Mouse (Mus musculus) MEL (cell line): Measurements from ENCODE around the gene Casq1. TPM values are rescaled to one million over a fixed set of nuclear protein-coding genes. Genes with fewer than 3 reads are reported as not detected.

Experiments
- DNase-seq: peaks from one replicate; pipeline ENCODE4 v3.0.0; 2011; ENCODE audit warnings: low read depth, low spot score
- H3K27ac ChIP-seq: 2 replicates; pipeline ENCODE4 v1.5.1; 2012; ENCODE audit warnings: low read depth, mild to moderate bottlenecking, control low read depth, low read length, moderate library complexity; ENCODE audit not compliant: control insufficient read depth
- H3K27me3 ChIP-seq, 2 experiments: fragments of 150-350 bp in 1 of 2; sonication (generic) in 1 of 2; 2 replicates each; pipeline ENCODE4 v1.6.1; 2012; ENCODE audit warnings: low read length in 2 of 2, mild to moderate bottlenecking in 2 of 2, improper control_type of control experiment in 1 of 2, moderate library complexity in 1 of 2; ENCODE audit not compliant: insufficient read depth in 2 of 2, control insufficient read depth in 1 of 2
- H3K36me3 ChIP-seq, 2 experiments: 2 replicates each; pipeline ENCODE4 v1.6.1; 2012 to 2014; ENCODE audit warnings: low read length in 2 of 2, improper control_type of control experiment in 1 of 2, inconsistent platforms in 1 of 2, mild to moderate bottlenecking in 1 of 2; ENCODE audit not compliant: insufficient read depth in 2 of 2, control insufficient read depth in 1 of 2
- H3K4me1 ChIP-seq, 2 experiments: fragments of 150-350 bp in 1 of 2; sonication (generic) in 1 of 2; 2 replicates each; pipeline ENCODE4 v1.6.1; 2012; ENCODE audit warnings: low read length in 2 of 2, improper control_type of control experiment in 1 of 2, mild to moderate bottlenecking in 1 of 2; ENCODE audit not compliant: insufficient read depth in 2 of 2, control insufficient read depth in 1 of 2
- H3K4me3 ChIP-seq, 2 experiments: fragments of 150-350 bp in 1 of 2; sonication (generic) in 1 of 2; 2 replicates each; pipeline ENCODE4 v1.5.1; 2012; ENCODE audit warnings: low read depth in 2 of 2, low read length in 2 of 2, mild to moderate bottlenecking in 2 of 2, moderate library complexity in 2 of 2, control low read depth in 1 of 2, improper control_type of control experiment in 1 of 2; ENCODE audit not compliant: control insufficient read depth in 1 of 2, insufficient read depth in 1 of 2
- H3K79me2 ChIP-seq: 2 replicates; pipeline ENCODE4 v1.6.1; 2012; ENCODE audit warnings: mild to moderate bottlenecking, low read length, moderate library complexity; ENCODE audit not compliant: control insufficient read depth, poor library complexity, insufficient read depth
- H3K9ac ChIP-seq: 2 replicates; pipeline ENCODE4 v1.6.1; 2012; ENCODE audit warnings: low read depth, mild to moderate bottlenecking, control low read depth, low read length, moderate library complexity; ENCODE audit not compliant: control insufficient read depth, poor library complexity, severe bottlenecking
- H3K9me3 ChIP-seq: fragments of 150-350 bp; sonication (generic); replicated peaks from 2 replicates; pipeline ENCODE4 v1.6.1; 2012; ENCODE audit warnings: mild to moderate bottlenecking, low read length, improper control_type of control experiment, moderate library complexity; ENCODE audit not compliant: insufficient read depth
- BHLHE40 ChIP-seq: IDR thresholded peaks from 2 replicates; pipeline ENCODE4 v1.6.1; 2012; ENCODE audit warnings: low read depth, mild to moderate bottlenecking, inconsistent platforms, low read length, improper control_type of control experiment, borderline replicate concordance
- CHD1 ChIP-seq: IDR thresholded peaks from 2 replicates; pipeline ENCODE4 v1.6.1; 2012; ENCODE audit warnings: low read depth, mild to moderate bottlenecking, inconsistent platforms, low read length, improper control_type of control experiment
- CHD2 ChIP-seq: IDR thresholded peaks from 2 replicates; pipeline ENCODE4 v1.6.1; 2011; ENCODE audit warnings: low read length, improper control_type of control experiment
- CTCF ChIP-seq, 3 experiments: IDR thresholded peaks in 2 of 3; conservative IDR thresholded peaks in 1 of 3; 2 replicates each; pipeline ENCODE4 v1.5.1; 2011 to 2012; ENCODE audit warnings: low read length in 3 of 3, low read depth in 2 of 3, mild to moderate bottlenecking in 2 of 3, improper control_type of control experiment in 1 of 3, inconsistent platforms in 1 of 3, mixed read lengths in 1 of 3, moderate library complexity in 1 of 3; ENCODE audit not compliant: control insufficient read depth in 1 of 3, insufficient read depth in 1 of 3, poor library complexity in 1 of 3, severe bottlenecking in 1 of 3
- E2F4 ChIP-seq: IDR thresholded peaks from 2 replicates; pipeline ENCODE4 v1.6.1; 2011; ENCODE audit warnings: low read depth, low read length, improper control_type of control experiment, borderline replicate concordance
- ELF1 ChIP-seq: IDR thresholded peaks from 2 replicates; pipeline ENCODE4 v1.6.1; 2014; ENCODE audit warnings: low read depth, mild to moderate bottlenecking, inconsistent platforms, low read length, improper control_type of control experiment, moderate library complexity
- GATA1 ChIP-seq: IDR thresholded peaks from 2 replicates; pipeline ENCODE4 v1.6.1; 2011; ENCODE audit warnings: low read depth, low read length, improper control_type of control experiment
- JUND ChIP-seq: IDR thresholded peaks from 2 replicates; pipeline ENCODE4 v1.6.1; 2011; ENCODE audit warnings: low read depth, mild to moderate bottlenecking, improper control_type of control experiment, low read length
- MAFK ChIP-seq: IDR thresholded peaks from 2 replicates; pipeline ENCODE4 v1.6.1; 2011; ENCODE audit warnings: low read depth, mild to moderate bottlenecking, low read length, improper control_type of control experiment, borderline replicate concordance
- MAX ChIP-seq: IDR thresholded peaks from 2 replicates; pipeline ENCODE4 v1.6.1; 2011; ENCODE audit warnings: low read length, improper control_type of control experiment
- MEF2A ChIP-seq: IDR thresholded peaks from 2 replicates; pipeline ENCODE4 v1.6.1; 2014; ENCODE audit warnings: low read depth, mild to moderate bottlenecking, inconsistent platforms, low read length, improper control_type of control experiment; ENCODE audit not compliant: poor library complexity, insufficient replicate concordance, severe bottlenecking; ENCODE audit errors: extremely low read depth
- MXI1 ChIP-seq: IDR thresholded peaks from 2 replicates; pipeline ENCODE4 v1.6.1; 2011; ENCODE audit warnings: mild to moderate bottlenecking, low read depth, low read length, improper control_type of control experiment
- MYB ChIP-seq: IDR thresholded peaks from 2 replicates; pipeline ENCODE4 v1.6.1; 2011; ENCODE audit warnings: mild to moderate bottlenecking, low read depth, low read length, improper control_type of control experiment
- NELFE ChIP-seq: IDR thresholded peaks from 2 replicates; pipeline ENCODE4 v1.6.1; 2011; ENCODE audit warnings: low read depth, low read length, improper control_type of control experiment
- POLR2A ChIP-seq, 2 experiments: IDR thresholded peaks; 2 replicates each; pipeline ENCODE4 v1.6.1; 2011 to 2012; ENCODE audit warnings: low read length in 2 of 2, mild to moderate bottlenecking in 2 of 2, control low read depth in 1 of 2, improper control_type of control experiment in 1 of 2, low read depth in 1 of 2, moderate library complexity in 1 of 2; ENCODE audit not compliant: control insufficient read depth in 1 of 2, insufficient read depth in 1 of 2, poor library complexity in 1 of 2
- POLR2AphosphoS2 ChIP-seq: IDR thresholded peaks from 2 replicates; pipeline ENCODE4 v1.6.1; 2011; ENCODE audit warnings: low read length, improper control_type of control experiment
- SIN3A ChIP-seq: IDR thresholded peaks from 2 replicates; pipeline ENCODE4 v1.6.1; 2012; ENCODE audit warnings: low read length, improper control_type of control experiment, inconsistent platforms
- SMC3 ChIP-seq: IDR thresholded peaks from 2 replicates; pipeline ENCODE4 v1.6.1; 2011; ENCODE audit warnings: low read depth, low read length, improper control_type of control experiment
- TBP ChIP-seq: IDR thresholded peaks from 2 replicates; pipeline ENCODE4 v1.8.0; 2011; ENCODE audit warnings: low read depth, low read length, improper control_type of control experiment
- USF2 ChIP-seq, 2 experiments: IDR thresholded peaks; 2 replicates each; pipeline ENCODE4 v1.6.1; 2011 to 2012; ENCODE audit warnings: improper control_type of control experiment in 2 of 2, low read length in 2 of 2, borderline replicate concordance in 1 of 2, inconsistent platforms in 1 of 2, low read depth in 1 of 2, mild to moderate bottlenecking in 1 of 2; ENCODE audit not compliant: insufficient read depth in 1 of 2
- ZNF384 ChIP-seq: IDR thresholded peaks from 2 replicates; pipeline ENCODE4 v1.6.1; 2012; ENCODE audit warnings: low read depth, mild to moderate bottlenecking, inconsistent platforms, low read length, improper control_type of control experiment
- polyA plus RNA-seq, 2 experiments: library from polyadenylated mRNA; stranded (reverse) in 1 of 2; unstranded in 1 of 2; fragments of >175 nt in 1 of 2; fragments of >200 nt in 1 of 2; gene quantifications; 2 replicates each; pipeline versions ENCODE4 v1.2.1 to v1.2.4; 2012; ENCODE audit warnings: low replicate concordance in 2 of 2, low read depth in 1 of 2; ENCODE audit not compliant: insufficient read length in 2 of 2, insufficient read depth in 1 of 2, missing spikeins in 1 of 2
- total RNA-seq: library from RNA; depleted of rRNA; stranded (reverse); fragments of 300-350 nt; gene quantifications from 2 replicates; pipeline ENCODE4 v1.2.3, GENCODE M21; 2012; rRNA removed

Gene Casq1
- total and polyA plus RNA-seq, 3 experiments = 0.21 TPM; not detected in 2

- Histone ChIP-seq H3K27ac (no peak overlapping the region), H3K4me3 (no peak overlapping the region), H3K36me3 (peaks cover 7 to 15% of the 10 kb centered on the region in 2 experiments), H3K9me3 (no peaks in the 10 kb centered on the region), H3K4me1 (peaks cover 3 to 5% of the 10 kb centered on the region in 2 experiments; a peak in 2 of 4 replicates), H3K9ac (no peak overlapping the region), H3K79me2 (peaks cover 8% of the 10 kb centered on the region), H3K27me3 (no peaks in the 10 kb centered on the region)
- no peak for DNase-seq
- TF ChIP-seq GATA1 = no peak
- TF ChIP-seq TBP = no peak
- TF ChIP-seq CHD1 = no peak
- no peak for TF ChIP-seq ELF1
- TF ChIP-seq CHD2 = no peak
- no peak for TF ChIP-seq MXI1
- no peak for TF ChIP-seq JUND
- TF ChIP-seq SMC3 = no peak
Observed at GRCm38 (mm10) chr1:172160508-172160907, 59.2 kb downstream of the Casq1 start.

- Histone ChIP-seq H3K4me1 (peaks cover 3 to 5% of the 10 kb centered on the region in 2 experiments; a peak in 2 of 4 replicates), H3K27ac (no peak overlapping the region), H3K36me3 (peaks cover 6 to 15% of the 10 kb centered on the region in 2 experiments), H3K9ac (no peak overlapping the region), H3K79me2 (peaks cover 8% of the 10 kb centered on the region), H3K27me3 (no peaks in the 10 kb centered on the region), H3K9me3 (no peaks in the 10 kb centered on the region), H3K4me3 (no peak overlapping the region)
- TF ChIP-seq TBP = no peak
- no peak for TF ChIP-seq MAFK
- no peak for TF ChIP-seq MYB
- TF ChIP-seq POLR2AphosphoS2 = no peak
- TF ChIP-seq E2F4 = no peak
- no peak for TF ChIP-seq CTCF (IDR thresholded peaks at IDR 0.05 in 2 of 3, conservative IDR thresholded peaks at IDR 0.05 in 1 of 3; ENCODE audit: control insufficient read depth in 1 of 3, insufficient read depth in 1 of 3, low read depth in 2 of 3, low read length in 3 of 3, poor library complexity in 1 of 3, severe bottlenecking in 1 of 3)
- no peak for TF ChIP-seq USF2 (IDR thresholded peaks at IDR 0.05; ENCODE audit: borderline replicate concordance in 1 of 2, insufficient read depth in 1 of 2, low read depth in 1 of 2, low read length in 2 of 2)
- no peak for TF ChIP-seq MAX
- no peak for TF ChIP-seq BHLHE40
- TF ChIP-seq NELFE = no peak
- no peak for TF ChIP-seq POLR2A (IDR thresholded peaks at IDR 0.05; ENCODE audit: control insufficient read depth in 1 of 2, insufficient read depth in 1 of 2, low read depth in 1 of 2, low read length in 2 of 2, poor library complexity in 1 of 2)
- no peak for TF ChIP-seq SIN3A
- TF ChIP-seq ZNF384 = no peak
- TF ChIP-seq MEF2A = no peak
- DNase-seq = no peak
Observed at GRCm38 (mm10) chr1:172159970-172160369, 59.7 kb downstream of the Casq1 start.

Other genes with a start within 250 kb of the Casq1 start
- gene Vangl2, start 191.4 kb downstream of the Casq1 start, total RNA-seq = 0.39 and 0.88 TPM in 2 replicates
- 1 to 10 TPM in 1 of 2 experiments, not detected in 1; 3.0 TPM for gene Vangl2, start 191.4 kb downstream of the Casq1 start, polyA plus RNA-seq
- gene Nhlh1, start 162.3 kb downstream of the Casq1 start, total RNA-seq = not detected in 2 replicates
- gene Nhlh1, start 162.3 kb downstream of the Casq1 start, polyA plus RNA-seq = not detected
- 90.8 and 92.3 TPM in 2 replicates for gene Copa, start 137.3 kb downstream of the Casq1 start, total RNA-seq
- 100 to 1,000 TPM in 1 of 2 experiments, 10 to 100 TPM in 1; 81.2 to 118 TPM for gene Copa, start 137.3 kb downstream of the Casq1 start, polyA plus RNA-seq
- gene Ncstn, start 137.1 kb downstream of the Casq1 start, total RNA-seq = 9.6 and 9.9 TPM in 2 replicates
- 10 to 100 TPM in 1 of 2 experiments, not detected in 1; 38.5 TPM for gene Ncstn, start 137.1 kb downstream of the Casq1 start, polyA plus RNA-seq
- gene Pex19, start 93.1 kb downstream of the Casq1 start, total RNA-seq = 26.3 and 27.7 TPM in 2 replicates
- gene Pex19, start 93.1 kb downstream of the Casq1 start, polyA plus RNA-seq = 10 to 100 TPM in 1 of 2 experiments, not detected in 1; 53.6 TPM
- 31.7 and 32.1 TPM in 2 replicates for gene Dcaf8, start 71.8 kb downstream of the Casq1 start, total RNA-seq
- gene Dcaf8, start 71.8 kb downstream of the Casq1 start, polyA plus RNA-seq = 10 to 100 TPM; 45.8 to 49.0 TPM
- gene Pea15a, start 13.1 kb downstream of the Casq1 start, total RNA-seq = 2.4 and 3.0 TPM in 2 replicates
- 1 to 10 TPM in 1 of 2 experiments, not detected in 1; 7.5 TPM for gene Pea15a, start 13.1 kb downstream of the Casq1 start, polyA plus RNA-seq
- gene Atp1a4, start 38.5 kb upstream of the Casq1 start, total RNA-seq = not detected in 2 replicates
- gene Atp1a4, start 38.5 kb upstream of the Casq1 start, polyA plus RNA-seq = not detected
- gene Igsf8, start 41.8 kb upstream of the Casq1 start, total RNA-seq = 65.2 and 88.0 TPM in 2 replicates
- 10 to 100 TPM in 1 of 2 experiments, not detected in 1; 97.2 TPM for gene Igsf8, start 41.8 kb upstream of the Casq1 start, polyA plus RNA-seq
- gene Atp1a2, start 78.2 kb upstream of the Casq1 start, total RNA-seq = 0.10 TPM in 1 of 2 replicates, not detected in the other
- under 1 TPM in 1 of 2 experiments, not detected in 1; 0.04 TPM for gene Atp1a2, start 78.2 kb upstream of the Casq1 start, polyA plus RNA-seq
- not detected in 2 replicates for gene Kcnj9, start 109.5 kb upstream of the Casq1 start, total RNA-seq
- under 1 TPM in 1 of 2 experiments, not detected in 1; 0.08 TPM for gene Kcnj9, start 109.5 kb upstream of the Casq1 start, polyA plus RNA-seq
- 0.03 and 0.04 TPM in 2 replicates for gene Kcnj10, start 121.3 kb upstream of the Casq1 start, total RNA-seq
- under 1 TPM in 1 of 2 experiments, not detected in 1; 0.72 TPM for gene Kcnj10, start 121.3 kb upstream of the Casq1 start, polyA plus RNA-seq
- 8.3 and 8.6 TPM in 2 replicates for gene Pigm, start 156.7 kb upstream of the Casq1 start, total RNA-seq
- 10 to 100 TPM in 1 of 2 experiments, not detected in 1; 11.3 TPM for gene Pigm, start 156.7 kb upstream of the Casq1 start, polyA plus RNA-seq